In genomic region chr15:80800765-80801164, GRCm38 (mm10) we compare ENCODE assay signal across 8 mouse cellular contexts.
DNase-seq lines count a peak whose midpoint lies in the region; ATAC-seq and TF ChIP-seq lines count a peak whose summit lies in the region.

No protein-coding gene starts in this region.

- 27% methylated on average over 4 of the region's 4 CpGs for WGBS in limb, embryonic 12.5 days
- 30% methylated on average over 4 of the region's 4 CpGs for WGBS in small intestine, adult 2 months

- no peaks in the 10 kb centered on the region for H3K27me3 ChIP-seq in limb, embryonic 12.5 days
- H3K27me3 ChIP-seq in small intestine, adult 2 months (ENCODE audit: control insufficient read depth, insufficient read depth, low read length): no peaks in the 10 kb centered on the region

- peak overlapping the region; percentile 65 for H3K4me2 ChIP-seq in limb, embryonic 12.5 days

- H3K4me1 ChIP-seq in embryonic fibroblast, embryonic 13.5 days (ENCODE audit: control insufficient read depth, insufficient read depth, low read length): peaks cover 3% of the 10 kb centered on the region; the same call in 1 of the 2 replicates
- H3K4me1 ChIP-seq in limb, embryonic 12.5 days (replicated peaks): peaks cover 28% of the 10 kb centered on the region
- peaks cover 8% of the 10 kb centered on the region; the same call in 1 of the 2 replicates for H3K4me1 ChIP-seq in small intestine, adult 2 months (ENCODE audit: control insufficient read depth, insufficient read depth, insufficient read length, low read length)

- H3K27ac ChIP-seq in embryonic fibroblast, embryonic 13.5 days (ENCODE audit: insufficient read depth, low read length): no peak overlapping the region
- H3K27ac ChIP-seq in limb, embryonic 12.5 days: no peak overlapping the region
- H3K27ac ChIP-seq in small intestine, adult 2 months (ENCODE audit: insufficient read depth, low read depth, low read length): peak overlapping the region; percentile 33; the same call in 1 of the 2 replicates

- ATAC-seq in limb, embryonic 12.5 days (ENCODE audit: insufficient number of reproducible peaks, insufficient read depth, low FRiP score, low TSS enrichment, low read depth): no peak

- peak; percentile 35 to 43 for DNase-seq in cerebellum, adult 18-20 months
- no peak for DNase-seq in cerebellum, adult 11 months
- DNase-seq in 3T3-L1 (ENCODE audit: low read depth, low spot score): peak; percentile 41
- DNase-seq in urinary bladder, adult 18-20 months (ENCODE audit: low spot score in 2 of 2): no peak
- no peak for DNase-seq in embryo, embryonic 9.5 days (ENCODE audit: extremely low spot score)

- no peak for TF ChIP-seq POLR2A in embryonic fibroblast, embryonic 13.5 days (IDR thresholded peaks at IDR 0.05; ENCODE audit: low read depth, low read length)
- no peak for TF ChIP-seq POLR2A in small intestine, adult 2 months (IDR thresholded peaks at IDR 0.05; ENCODE audit: low read depth, low read length)

- H3K9ac ChIP-seq in limb, embryonic 12.5 days (replicated peaks): peak overlapping the region; percentile 37; the same call in 1 of the 2 replicates

- TF ChIP-seq CTCF in embryonic fibroblast, embryonic 13.5 days (IDR thresholded peaks at IDR 0.05; ENCODE audit: borderline replicate concordance, insufficient read depth, low read length): no peak
- TF ChIP-seq CTCF in small intestine, adult 2 months (IDR thresholded peaks at IDR 0.05; ENCODE audit: extremely low read depth, insufficient read length, insufficient replicate concordance, low read depth, low read length): no peak

- H3K36me3 ChIP-seq in limb, embryonic 12.5 days: no peaks in the 10 kb centered on the region
- no peaks in the 10 kb centered on the region for H3K36me3 ChIP-seq in small intestine, adult 2 months (ENCODE audit: control insufficient read depth, insufficient read depth, low read length)

- H3K4me3 ChIP-seq in embryonic fibroblast, embryonic 13.5 days (ENCODE audit: insufficient read depth, low read length): peak overlapping the region; percentile 34
- peak overlapping the region; percentile 56 for H3K4me3 ChIP-seq in limb, embryonic 12.5 days (replicated peaks)
- H3K4me3 ChIP-seq in small intestine, adult 2 months (ENCODE audit: low read depth, low read length): no peak overlapping the region

- no peaks in the 10 kb centered on the region for H3K9me3 ChIP-seq in limb, embryonic 12.5 days

Comparison
In these comparisons a context has a peak if more than half of its experiments do, and no peak if none do; other contexts are left out.
1. DNase-seq: peak in cerebellum, adult 18-20 months (2 of 2) and 3T3-L1 (single experiment); none in cerebellum, adult 11 months (single experiment), urinary bladder, adult 18-20 months (0 of 2) and embryo, embryonic 9.5 days (single experiment).